Mouse (Mus musculus): ENCODE measurements at regions not wholly inside any gene's neighbourhood (a gene's known extent, or its start where the extent isn't known, plus 50 kb on each side); places are given as distances from the start of the nearest gene placed in this dataset.

- no peaks in the 10 kb centered on the region for H3K27me3 ChIP-seq (ENCODE audit: control insufficient read depth, insufficient read depth, low read depth, low read length)
Observed at GRCm38 (mm10) chr17:16516173-16516572, 547.7 kb upstream of the Zfp960 start.

GRCm38 (mm10) chr17:16493951-16494350, 570.0 kb upstream of the Zfp960 start:
- H3K27ac ChIP-seq (ENCODE audit: low read length) = no peak overlapping the region
- H3K36me3 ChIP-seq (ENCODE audit: control insufficient read depth, insufficient read depth, low read length) = no peaks in the 10 kb centered on the region
- no peaks in the 10 kb centered on the region for H3K4me1 ChIP-seq (replicated peaks; ENCODE audit: control insufficient read depth, insufficient read depth, low read length)
- no peak for ATAC-seq (ENCODE audit: low read depth)
- no peaks in the 10 kb centered on the region for H3K9me3 ChIP-seq (ENCODE audit: control insufficient read depth, low read length)
- H3K4me2 ChIP-seq (ENCODE audit: low read depth, low read length) = no peak overlapping the region
- 71% methylated on average over 5 of the region's 5 CpGs for WGBS
- H3K9ac ChIP-seq (ENCODE audit: low read length) = no peak overlapping the region
- H3K4me3 ChIP-seq (ENCODE audit: low read length) = no peak overlapping the region
- no peaks in the 10 kb centered on the region for H3K27me3 ChIP-seq (ENCODE audit: control insufficient read depth, insufficient read depth, low read depth, low read length)

More at GRCm38 (mm10) chr17:16516173-16516572, 547.7 kb upstream of the Zfp960 start:
- Histone ChIP-seq H3K27ac (ENCODE audit: low read length) (no peak overlapping the region), H3K9me3 (ENCODE audit: control insufficient read depth, low read length) (no peaks in the 10 kb centered on the region), H3K4me2 (ENCODE audit: low read depth, low read length) (no peak overlapping the region), H3K36me3 (ENCODE audit: control insufficient read depth, insufficient read depth, low read length) (no peaks in the 10 kb centered on the region), H3K4me1 (replicated peaks; ENCODE audit: control insufficient read depth, insufficient read depth, low read length) (no peaks in the 10 kb centered on the region), H3K9ac (ENCODE audit: low read length) (no peak overlapping the region), H3K4me3 (ENCODE audit: low read length) (no peak overlapping the region)
- ATAC-seq (ENCODE audit: low read depth) = no peak

GRCm38 (mm10) chr17:16493546-16493945, 570.4 kb upstream of the Zfp960 start:
- no peak for ATAC-seq (ENCODE audit: low read depth)
- Histone ChIP-seq H3K4me1 (replicated peaks; ENCODE audit: control insufficient read depth, insufficient read depth, low read length) (no peaks in the 10 kb centered on the region), H3K36me3 (ENCODE audit: control insufficient read depth, insufficient read depth, low read length) (no peaks in the 10 kb centered on the region), H3K27me3 (ENCODE audit: control insufficient read depth, insufficient read depth, low read depth, low read length) (no peaks in the 10 kb centered on the region), H3K9ac (ENCODE audit: low read length) (no peak overlapping the region), H3K9me3 (ENCODE audit: control insufficient read depth, low read length) (no peaks in the 10 kb centered on the region), H3K4me3 (ENCODE audit: low read length) (no peak overlapping the region), H3K27ac (ENCODE audit: low read length) (no peak overlapping the region), H3K4me2 (ENCODE audit: low read depth, low read length) (no peak overlapping the region)
- 78% methylated on average over 2 of the region's 2 CpGs for WGBS

DNA sequence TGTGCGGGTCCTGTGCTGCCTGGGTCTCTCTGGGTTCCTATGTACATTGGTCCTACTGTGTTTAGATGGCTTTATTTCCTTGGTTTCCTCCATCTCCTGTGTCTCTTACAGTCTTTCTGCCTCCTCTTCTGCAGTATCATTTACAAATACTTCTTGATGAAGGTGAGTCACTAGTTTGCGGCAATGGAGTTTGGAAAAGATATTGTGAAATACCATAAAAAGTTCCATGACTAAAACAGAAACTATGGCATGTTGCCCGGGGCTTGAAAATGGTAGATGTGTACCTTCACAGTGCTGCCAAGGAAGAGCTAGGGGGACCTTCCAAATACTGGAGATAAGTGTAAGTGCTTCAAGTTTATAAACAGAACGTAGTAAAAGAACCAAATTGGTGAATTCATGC, 571.4 kb upstream of the Zfp960 start:
- H3K27ac ChIP-seq (ENCODE audit: low read length) = no peak overlapping the region

GRCm38 (mm10) chr17:16486355-16486754, 577.6 kb upstream of the Zfp960 start:
- 79% methylated on average over 5 of the region's 5 CpGs for WGBS
- no peaks in the 10 kb centered on the region for H3K27me3 ChIP-seq (ENCODE audit: control insufficient read depth, insufficient read depth, low read depth, low read length)
- H3K9me3 ChIP-seq (ENCODE audit: control insufficient read depth, low read length) = no peaks in the 10 kb centered on the region
- no peak overlapping the region for H3K27ac ChIP-seq (ENCODE audit: low read length)
- no peaks in the 10 kb centered on the region for H3K4me1 ChIP-seq (replicated peaks; ENCODE audit: control insufficient read depth, insufficient read depth, low read length)
- no peaks in the 10 kb centered on the region for H3K36me3 ChIP-seq (ENCODE audit: control insufficient read depth, insufficient read depth, low read length)
- no peak overlapping the region for H3K4me2 ChIP-seq (ENCODE audit: low read depth, low read length)
- no peak for ATAC-seq (ENCODE audit: low read depth)
- H3K9ac ChIP-seq (ENCODE audit: low read length) = no peak overlapping the region
- H3K4me3 ChIP-seq (ENCODE audit: low read length) = no peak overlapping the region

More for the DNA sequence above, 571.4 kb upstream of the Zfp960 start:
- no peaks in the 10 kb centered on the region for H3K36me3 ChIP-seq (ENCODE audit: control insufficient read depth, insufficient read depth, low read length)
- no peaks in the 10 kb centered on the region for H3K9me3 ChIP-seq (ENCODE audit: control insufficient read depth, low read length)
- no peak overlapping the region for H3K9ac ChIP-seq (ENCODE audit: low read length)
- H3K4me2 ChIP-seq (ENCODE audit: low read depth, low read length) = no peak overlapping the region
- H3K4me3 ChIP-seq (ENCODE audit: low read length) = no peak overlapping the region
- H3K27me3 ChIP-seq (ENCODE audit: control insufficient read depth, insufficient read depth, low read depth, low read length) = no peaks in the 10 kb centered on the region
- no peaks in the 10 kb centered on the region for H3K4me1 ChIP-seq (replicated peaks; ENCODE audit: control insufficient read depth, insufficient read depth, low read length)
- ATAC-seq (ENCODE audit: low read depth) = no peak
- WGBS = 85% methylated on average over 4 of the region's 4 CpGs

- WGBS = 54% methylated on average over 2 of the region's 2 CpGs
- H3K27ac ChIP-seq (ENCODE audit: low read length) = no peak overlapping the region
- no peak overlapping the region for H3K4me3 ChIP-seq (ENCODE audit: low read length)
- no peak for ATAC-seq (ENCODE audit: low read depth)
- no peaks in the 10 kb centered on the region for H3K9me3 ChIP-seq (ENCODE audit: control insufficient read depth, low read length)
- H3K27me3 ChIP-seq (ENCODE audit: control insufficient read depth, insufficient read depth, low read depth, low read length) = no peaks in the 10 kb centered on the region
- H3K4me2 ChIP-seq (ENCODE audit: low read depth, low read length) = no peak overlapping the region
- no peaks in the 10 kb centered on the region for H3K4me1 ChIP-seq (replicated peaks; ENCODE audit: control insufficient read depth, insufficient read depth, low read length)
- no peak overlapping the region for H3K9ac ChIP-seq (ENCODE audit: low read length)
- no peaks in the 10 kb centered on the region for H3K36me3 ChIP-seq (ENCODE audit: control insufficient read depth, insufficient read depth, low read length)
Observed at GRCm38 (mm10) chr17:16483976-16484375, 579.9 kb upstream of the Zfp960 start.

GRCm38 (mm10) chr17:16481722-16482121, 582.2 kb upstream of the Zfp960 start:
- H3K27ac ChIP-seq (ENCODE audit: low read length) = no peak overlapping the region
- WGBS = 82% methylated on average over 3 of the region's 3 CpGs
- no peaks in the 10 kb centered on the region for H3K36me3 ChIP-seq (ENCODE audit: control insufficient read depth, insufficient read depth, low read length)
- H3K4me1 ChIP-seq (replicated peaks; ENCODE audit: control insufficient read depth, insufficient read depth, low read length) = no peaks in the 10 kb centered on the region
- no peaks in the 10 kb centered on the region for H3K9me3 ChIP-seq (ENCODE audit: control insufficient read depth, low read length)
- no peak overlapping the region for H3K4me3 ChIP-seq (ENCODE audit: low read length)
- H3K27me3 ChIP-seq (ENCODE audit: control insufficient read depth, insufficient read depth, low read depth, low read length) = no peaks in the 10 kb centered on the region
- no peak overlapping the region for H3K4me2 ChIP-seq (ENCODE audit: low read depth, low read length)
- ATAC-seq (ENCODE audit: low read depth) = no peak
- H3K9ac ChIP-seq (ENCODE audit: low read length) = no peak overlapping the region

DNA sequence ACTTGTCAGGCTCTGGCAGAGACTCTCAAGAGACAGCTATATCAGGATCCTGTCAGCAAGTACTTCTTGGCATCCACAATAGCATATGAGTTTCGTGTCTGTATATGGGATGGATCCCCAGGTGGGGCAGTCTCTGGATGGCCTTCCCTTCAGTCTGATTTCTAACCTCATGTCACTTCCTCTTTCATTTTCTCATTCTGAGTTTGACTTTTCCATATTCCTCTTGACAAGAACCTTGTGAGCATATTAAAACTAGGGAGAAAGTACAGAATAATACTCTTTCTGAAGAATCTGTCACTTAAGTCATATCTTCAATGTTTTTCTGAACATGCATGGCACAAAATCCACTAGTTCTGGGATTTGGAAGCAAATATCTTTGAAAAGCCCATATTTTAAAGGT, 583.3 kb upstream of the Zfp960 start:
- no peak for ATAC-seq (ENCODE audit: low read depth)
- no peak overlapping the region for H3K4me2 ChIP-seq (ENCODE audit: low read depth, low read length)
- H3K27ac ChIP-seq (ENCODE audit: low read length) = no peak overlapping the region
- no peak overlapping the region for H3K4me3 ChIP-seq (ENCODE audit: low read length)
- no peaks in the 10 kb centered on the region for H3K27me3 ChIP-seq (ENCODE audit: control insufficient read depth, insufficient read depth, low read depth, low read length)
- H3K4me1 ChIP-seq (replicated peaks; ENCODE audit: control insufficient read depth, insufficient read depth, low read length) = no peaks in the 10 kb centered on the region
- WGBS = 50% methylated on average over 1 of the region's 1 CpGs
- no peak overlapping the region for H3K9ac ChIP-seq (ENCODE audit: low read length)
- no peaks in the 10 kb centered on the region for H3K36me3 ChIP-seq (ENCODE audit: control insufficient read depth, insufficient read depth, low read length)
- H3K9me3 ChIP-seq (ENCODE audit: control insufficient read depth, low read length) = no peaks in the 10 kb centered on the region

- Histone ChIP-seq H3K27me3 (ENCODE audit: control insufficient read depth, insufficient read depth, low read depth, low read length) (no peaks in the 10 kb centered on the region), H3K27ac (ENCODE audit: low read length) (no peak overlapping the region), H3K4me1 (replicated peaks; ENCODE audit: control insufficient read depth, insufficient read depth, low read length) (no peaks in the 10 kb centered on the region), H3K9ac (ENCODE audit: low read length) (no peak overlapping the region), H3K9me3 (ENCODE audit: control insufficient read depth, low read length) (no peaks in the 10 kb centered on the region), H3K36me3 (ENCODE audit: control insufficient read depth, insufficient read depth, low read length) (no peaks in the 10 kb centered on the region), H3K4me2 (ENCODE audit: low read depth, low read length) (no peak overlapping the region), H3K4me3 (ENCODE audit: low read length) (no peak overlapping the region)
- no peak for ATAC-seq (ENCODE audit: low read depth)
Observed at GRCm38 (mm10) chr17:16461208-16461607, 602.7 kb upstream of the Zfp960 start.

- WGBS = 30% methylated on average over 3 of the region's 3 CpGs
- H3K27me3 ChIP-seq (ENCODE audit: control insufficient read depth, insufficient read depth, low read depth, low read length) = no peaks in the 10 kb centered on the region
- no peak for ATAC-seq (ENCODE audit: low read depth)
Observed at GRCm38 (mm10) chr17:16453098-16453497, 610.8 kb upstream of the Zfp960 start.

More at GRCm38 (mm10) chr17:16453098-16453497, 610.8 kb upstream of the Zfp960 start:
- Histone ChIP-seq H3K4me2 (ENCODE audit: low read depth, low read length) (no peak overlapping the region), H3K9me3 (ENCODE audit: control insufficient read depth, low read length) (no peaks in the 10 kb centered on the region), H3K4me1 (replicated peaks; ENCODE audit: control insufficient read depth, insufficient read depth, low read length) (no peaks in the 10 kb centered on the region), H3K27ac (ENCODE audit: low read length) (no peak overlapping the region), H3K9ac (ENCODE audit: low read length) (no peak overlapping the region), H3K36me3 (ENCODE audit: control insufficient read depth, insufficient read depth, low read length) (no peaks in the 10 kb centered on the region), H3K4me3 (ENCODE audit: low read length) (no peak overlapping the region)
